Mouse (Mus musculus): ENCODE measurements around the gene Olfr1247. TPM values are rescaled to one million over a fixed set of nuclear protein-coding genes. Genes with fewer than 3 reads are reported as not detected.
"Not testable (repeated sequence)": the region's sequence is repeated elsewhere in the genome, so short reads cannot be mapped to it uniquely, and the experiment has no call there.

The Olfr1247 gene
- not detected in 2 replicates for polyA plus RNA-seq (2015; fragmentation: Nextera tagmentation; extraction: Ambion mirVana)

- no peaks in the 10 kb centered on the region for H3K9me3 ChIP-seq
- H3K4me2 ChIP-seq (replicated peaks): no peak within 1 kb of the TSS
- no peak for ATAC-seq
- H3K27me3 ChIP-seq (replicated peaks): no peaks in the 10 kb centered on the region
- H3K36me3 ChIP-seq: no peaks in the 10 kb centered on the region
- H3K9ac ChIP-seq: no peak within 1 kb of the TSS
- H3K27ac ChIP-seq: no peak within 1 kb of the TSS
- 90% methylated on average over 2 of the region's 2 CpGs for WGBS
- no peak within 1 kb of the TSS for H3K4me3 ChIP-seq (replicated peaks)
- no peaks in the 10 kb centered on the region for H3K4me1 ChIP-seq (replicated peaks)
Measured at GRCm38 (mm10) chr2:89614030-89614429, at the start of gene Olfr1247. Gene Olfr1247, minus strand, starts transcription at chr2:89614130.

GRCm38 (mm10) chr2:89661367-89661766 lies 47.4 kb upstream of the Olfr1247 start, which contains the start of gene Olfr1250:
Gene Olfr1250, minus strand, starts transcription at chr2:89661467.
- no peaks in the 10 kb centered on the region for H3K27me3 ChIP-seq (replicated peaks)
- ATAC-seq: no peak
- no peak within 1 kb of the TSS for H3K9ac ChIP-seq
- H3K27ac ChIP-seq: no peak within 1 kb of the TSS
- H3K4me3 ChIP-seq (replicated peaks): no peak within 1 kb of the TSS
- H3K4me1 ChIP-seq (replicated peaks): no peaks in the 10 kb centered on the region
- no peaks in the 10 kb centered on the region for H3K9me3 ChIP-seq
- H3K4me2 ChIP-seq (replicated peaks): no peak within 1 kb of the TSS
- H3K36me3 ChIP-seq: no peaks in the 10 kb centered on the region

GRCm38 (mm10) chr2:89634883-89635282 lies 21.0 kb upstream of the Olfr1247 start, which contains the start of gene Olfr1249:
Gene Olfr1249, minus strand, starts transcription at chr2:89634983.
- Histone ChIP-seq H3K9ac (no peak within 1 kb of the TSS), H3K36me3 (no peaks in the 10 kb centered on the region), H3K27ac (no peak within 1 kb of the TSS), H3K9me3 (no peaks in the 10 kb centered on the region), H3K4me2 (replicated peaks) (no peak within 1 kb of the TSS), H3K4me1 (replicated peaks) (no peaks in the 10 kb centered on the region), H3K27me3 (replicated peaks) (no peaks in the 10 kb centered on the region), H3K4me3 (replicated peaks) (no peak within 1 kb of the TSS)
- WGBS: 84% methylated on average over 2 of the region's 2 CpGs
- no peak for ATAC-seq

- H3K4me1 ChIP-seq (replicated peaks); H3K4me3 ChIP-seq (replicated peaks); H3K36me3 ChIP-seq; H3K4me2 ChIP-seq (replicated peaks); H3K27me3 ChIP-seq (replicated peaks); ATAC-seq; H3K27ac ChIP-seq; H3K9me3 ChIP-seq; H3K9ac ChIP-seq: not testable (repeated sequence)
- 97% methylated on average over 1 of the region's 1 CpGs for WGBS
Measured at GRCm38 (mm10) chr2:89618145-89618544, 4.2 kb upstream of the Olfr1247 start, which contains the start of gene Olfr1248. Gene Olfr1248, minus strand, starts transcription at chr2:89618245.

GRCm38 (mm10) chr2:89593057-89593456 lies 20.9 kb downstream of the Olfr1247 start, which contains the start of gene Olfr1246:
Gene Olfr1246, minus strand, starts transcription at chr2:89593157.
- 66% methylated on average over 2 of the region's 2 CpGs for WGBS
- H3K4me3 ChIP-seq (replicated peaks): no peak within 1 kb of the TSS
- no peaks in the 10 kb centered on the region for H3K9me3 ChIP-seq
- no peak for ATAC-seq
- no peak within 1 kb of the TSS for H3K27ac ChIP-seq
- no peaks in the 10 kb centered on the region for H3K36me3 ChIP-seq
- no peak within 1 kb of the TSS for H3K9ac ChIP-seq
- no peaks in the 10 kb centered on the region for H3K27me3 ChIP-seq (replicated peaks)
- H3K4me1 ChIP-seq (replicated peaks): no peaks in the 10 kb centered on the region
- no peak within 1 kb of the TSS for H3K4me2 ChIP-seq (replicated peaks)

GRCm38 (mm10) chr2:89578347-89578746 lies 35.6 kb downstream of the Olfr1247 start, which contains the start of gene Olfr1245:
Gene Olfr1245, minus strand, starts transcription at chr2:89578447.
- Histone ChIP-seq H3K4me3 (replicated peaks) (no peak within 1 kb of the TSS), H3K9me3 (no peaks in the 10 kb centered on the region), H3K27me3 (replicated peaks) (no peaks in the 10 kb centered on the region), H3K9ac (no peak within 1 kb of the TSS), H3K4me2 (replicated peaks) (no peak within 1 kb of the TSS), H3K4me1 (replicated peaks) (no peaks in the 10 kb centered on the region), H3K36me3 (no peaks in the 10 kb centered on the region), H3K27ac (no peak within 1 kb of the TSS)
- WGBS: 77% methylated on average over 1 of the region's 1 CpGs
- no peak for ATAC-seq

- WGBS: 69% methylated on average over 2 of the region's 2 CpGs
- H3K36me3 ChIP-seq; H3K4me1 ChIP-seq (replicated peaks): not testable (repeated sequence)
Measured at GRCm38 (mm10) chr2:89562706-89563105, 51.2 kb downstream of the Olfr1247 start.

More at GRCm38 (mm10) chr2:89562706-89563105, 51.2 kb downstream of the Olfr1247 start:
- H3K9me3 ChIP-seq; ATAC-seq; H3K27me3 ChIP-seq (replicated peaks); H3K4me3 ChIP-seq (replicated peaks); H3K9ac ChIP-seq; H3K27ac ChIP-seq; H3K4me2 ChIP-seq (replicated peaks): not testable (repeated sequence)

Other genes with a start within 250 kb of the Olfr1247 start
- gene Olfr1234, start 249.3 kb downstream of the Olfr1247 start, polyA plus RNA-seq (2015; fragmentation: Nextera tagmentation; extraction: Ambion mirVana): not detected in 2 replicates
- not detected in 2 replicates for gene Olfr1238, start 204.5 kb downstream of the Olfr1247 start, polyA plus RNA-seq (2015; fragmentation: Nextera tagmentation; extraction: Ambion mirVana)
- gene Olfr1239, start 193.7 kb downstream of the Olfr1247 start, polyA plus RNA-seq (2015; fragmentation: Nextera tagmentation; extraction: Ambion mirVana): not detected in 2 replicates
- gene Olfr1240, start 171.1 kb downstream of the Olfr1247 start, polyA plus RNA-seq (2015; fragmentation: Nextera tagmentation; extraction: Ambion mirVana): not detected in 2 replicates
- not detected in 2 replicates for gene Olfr1241, start 127.0 kb downstream of the Olfr1247 start, polyA plus RNA-seq (2015; fragmentation: Nextera tagmentation; extraction: Ambion mirVana)
- not detected in 2 replicates for gene Olfr1242, start 115.8 kb downstream of the Olfr1247 start, polyA plus RNA-seq (2015; fragmentation: Nextera tagmentation; extraction: Ambion mirVana)
- not detected in 2 replicates for gene Olfr1243, start 82.6 kb downstream of the Olfr1247 start, polyA plus RNA-seq (2015; fragmentation: Nextera tagmentation; extraction: Ambion mirVana)
- gene Olfr1245, start 35.7 kb downstream of the Olfr1247 start, polyA plus RNA-seq (2015; fragmentation: Nextera tagmentation; extraction: Ambion mirVana): not detected in 2 replicates
- gene Olfr1246, start 21.0 kb downstream of the Olfr1247 start, polyA plus RNA-seq (2015; fragmentation: Nextera tagmentation; extraction: Ambion mirVana): not detected in 2 replicates
- gene Olfr1248, start 4.1 kb upstream of the Olfr1247 start, polyA plus RNA-seq (2015; fragmentation: Nextera tagmentation; extraction: Ambion mirVana): not detected in 2 replicates
- gene Olfr1249, start 20.9 kb upstream of the Olfr1247 start, polyA plus RNA-seq (2015; fragmentation: Nextera tagmentation; extraction: Ambion mirVana): not detected in 2 replicates
- not detected in 2 replicates for gene Olfr1250, start 47.3 kb upstream of the Olfr1247 start, polyA plus RNA-seq (2015; fragmentation: Nextera tagmentation; extraction: Ambion mirVana)
- not detected in 2 replicates for gene Olfr1251, start 57.8 kb upstream of the Olfr1247 start, polyA plus RNA-seq (2015; fragmentation: Nextera tagmentation; extraction: Ambion mirVana)
- not detected in 2 replicates for gene Olfr1252, start 110.9 kb upstream of the Olfr1247 start, polyA plus RNA-seq (2015; fragmentation: Nextera tagmentation; extraction: Ambion mirVana)
- gene Olfr1253, start 143.0 kb upstream of the Olfr1247 start, polyA plus RNA-seq (2015; fragmentation: Nextera tagmentation; extraction: Ambion mirVana): not detected in 2 replicates
- gene Olfr1254, start 179.5 kb upstream of the Olfr1247 start, polyA plus RNA-seq (2015; fragmentation: Nextera tagmentation; extraction: Ambion mirVana): not detected in 2 replicates
- gene Olfr1255, start 197.9 kb upstream of the Olfr1247 start, polyA plus RNA-seq (2015; fragmentation: Nextera tagmentation; extraction: Ambion mirVana): not detected in 2 replicates
- not detected in 2 replicates for gene Olfr1256, start 227.4 kb upstream of the Olfr1247 start, polyA plus RNA-seq (2015; fragmentation: Nextera tagmentation; extraction: Ambion mirVana)
- gene Olfr48, start 234.1 kb upstream of the Olfr1247 start, polyA plus RNA-seq (2015; fragmentation: Nextera tagmentation; extraction: Ambion mirVana): not detected in 2 replicates

All from intestine, embryonic 15.5 days (tissue).